Mouse (Mus musculus) thymus, adult 2 months (tissue): ENCODE measurements around the gene Metap1d. TPM values are rescaled to one million over a fixed set of nuclear protein-coding genes. Genes with fewer than 3 reads are reported as not detected.

Source experiments
- DNase-seq: peaks from one replicate; pipeline ENCODE4 v3.0.0; 2021
- H3K27ac ChIP-seq: fragments of 200-500 bp; 2 replicates; pipeline ENCODE4 v1.5.1; 2012; ENCODE audit warnings: low read length, control low read depth; ENCODE audit not compliant: control insufficient read depth, insufficient read depth
- H3K27me3 ChIP-seq: fragments of 200-500 bp; 2 replicates; pipeline ENCODE4 v1.6.1; 2012; ENCODE audit warnings: mild to moderate bottlenecking, low read length, moderate library complexity, mixed read lengths; ENCODE audit not compliant: control insufficient read depth, insufficient read depth
- H3K36me3 ChIP-seq: fragments of 200-500 bp; 2 replicates; pipeline ENCODE4 v1.6.1; 2012; ENCODE audit warnings: mild to moderate bottlenecking, low read length, moderate library complexity; ENCODE audit not compliant: control insufficient read depth, insufficient read depth
- H3K4me1 ChIP-seq: fragments of 200-500 bp; replicated peaks from 2 replicates; pipeline ENCODE4 v1.6.1; 2012; ENCODE audit warnings: low read length; ENCODE audit not compliant: control insufficient read depth, insufficient read depth
- H3K4me3 ChIP-seq: fragments of 200-500 bp; 2 replicates; pipeline ENCODE4 v1.5.1; 2012; ENCODE audit warnings: mild to moderate bottlenecking, low read length, control low read depth, moderate library complexity; ENCODE audit not compliant: control insufficient read depth, insufficient read depth
- CTCF ChIP-seq: fragments of 200-500 bp; IDR thresholded peaks from 2 replicates; pipeline ENCODE4 v1.5.1; 2012; ENCODE audit warnings: mild to moderate bottlenecking, control low read depth, low read length, moderate library complexity, borderline replicate concordance; ENCODE audit not compliant: control insufficient read depth, poor library complexity, insufficient read depth; ENCODE audit errors: extremely low read depth
- POLR2A ChIP-seq: fragments of 200-500 bp; IDR thresholded peaks from 2 replicates; pipeline ENCODE4 v1.6.1; 2012; ENCODE audit warnings: mild to moderate bottlenecking, low read length, control low read depth, moderate library complexity; ENCODE audit not compliant: control insufficient read depth, poor library complexity, insufficient read depth; ENCODE audit errors: extremely low read depth
- WGBS: fragments of 180-500 bp; shearing (Covaris S2); methylation state at CpG from one replicate; pipeline ENCODE4 v1.1.7; 2018; 5-methylcytosine and 5-hydroxymethylcytosine counted together
- polyA plus RNA-seq: library from polyadenylated mRNA; depleted of rRNA; stranded (reverse); fragments of >200 nt; gene quantifications from 2 replicates; pipeline ENCODE4 v1.2.3, GENCODE M21; 2012; rRNA removed

Metap1d gene
- polyA plus RNA-seq, 1 experiment = 25.5 TPM

DNA sequence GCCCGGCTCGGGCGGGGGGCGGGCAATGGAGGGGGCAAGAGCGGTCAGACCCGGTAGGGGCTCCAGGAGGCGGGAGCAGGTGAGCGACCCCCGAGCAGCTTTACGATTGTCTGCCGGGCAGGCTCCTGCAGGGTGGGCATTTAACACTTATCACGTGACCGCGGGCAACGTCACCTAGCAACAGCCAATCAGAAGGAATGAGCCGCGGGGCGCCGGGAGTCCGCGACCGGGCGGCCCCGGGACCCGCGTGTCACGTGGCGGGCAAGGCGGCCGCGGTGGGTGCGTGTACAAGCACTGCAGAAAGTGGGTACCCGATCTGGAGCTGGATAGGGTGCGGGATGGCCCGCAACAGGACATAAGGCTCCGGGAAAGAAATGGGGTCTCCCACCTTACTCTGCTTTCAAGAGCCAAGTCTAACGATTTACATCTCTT, 93.6 kb downstream of the Metap1d start, which contains the start of gene Dlx2:
Gene Dlx2 (minus strand): TSS at position 115 of the 432 bp plus-strand sequence.
- DNase-seq = peak; percentile 53
- H3K4me1 ChIP-seq = peaks cover 18% of the 10 kb centered on the region
- TF ChIP-seq CTCF = no peak
- TF ChIP-seq POLR2A = no peak

DNA sequence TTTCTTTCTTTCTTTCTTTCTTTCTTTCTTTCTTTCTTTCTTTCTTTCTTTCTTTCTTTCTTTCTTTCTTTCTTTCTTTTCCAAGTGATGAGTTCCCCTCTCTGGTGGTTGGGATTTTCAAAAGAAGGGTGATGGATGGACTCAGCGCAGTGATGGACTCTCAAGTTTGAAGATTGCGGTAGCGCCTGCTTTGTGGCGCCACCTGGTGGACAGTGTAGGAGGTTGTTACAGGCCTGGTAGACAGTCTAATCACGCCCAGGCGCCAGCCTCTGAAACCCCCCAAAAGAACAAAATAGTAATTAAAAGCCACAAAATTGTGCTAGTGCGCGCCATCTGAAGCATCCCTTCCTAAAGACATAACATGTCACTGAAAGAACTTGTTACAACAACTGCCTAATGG, 94.8 kb downstream of the Metap1d start:
- Histone ChIP-seq H3K27ac (no peak overlapping the region), H3K4me3 (no peak overlapping the region), H3K27me3 (peaks cover 50% of the 10 kb centered on the region), H3K36me3 (no peaks in the 10 kb centered on the region), H3K4me1 (peaks cover 18% of the 10 kb centered on the region)
- 4% methylated on average over 8 of the region's 8 CpGs for WGBS
- DNase-seq = peak; percentile 75
- peak; percentile 80; the same call in 1 of the 2 replicates for TF ChIP-seq CTCF
- TF ChIP-seq POLR2A = no peak

More for the DNA sequence above, 93.6 kb downstream of the Metap1d start, which contains the start of gene Dlx2:
- H3K27ac ChIP-seq = no peak within 1 kb of the TSS
- H3K36me3 ChIP-seq = no peaks in the 10 kb centered on the region
- peak within 1 kb of the TSS; percentile 26 for H3K4me3 ChIP-seq
- 2% methylated on average over 37 of the region's 37 CpGs for WGBS
- peaks cover 55% of the 10 kb centered on the region for H3K27me3 ChIP-seq

DNA sequence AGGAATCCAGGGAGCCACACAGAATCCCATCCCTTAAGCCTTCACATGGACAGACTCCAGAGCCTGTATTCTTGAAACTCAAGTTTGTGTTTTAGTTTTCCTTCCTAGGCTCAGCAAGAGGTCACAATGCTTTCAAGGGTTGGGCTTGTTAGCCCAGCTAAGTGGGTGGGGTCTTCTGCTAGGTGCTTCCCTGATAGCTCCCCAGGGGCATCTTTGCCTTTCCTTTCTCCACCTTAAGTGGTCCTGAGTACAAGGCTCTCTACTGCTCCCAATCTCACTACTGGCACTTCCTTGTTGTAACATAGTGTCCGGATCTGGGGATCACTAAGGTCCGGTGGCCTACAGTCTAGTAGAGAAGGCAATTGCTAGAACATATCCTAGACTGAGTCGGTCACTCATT, 97.3 kb downstream of the Metap1d start:
- TF ChIP-seq CTCF = no peak
- TF ChIP-seq POLR2A = no peak
- Histone ChIP-seq H3K4me1 (peaks cover 16% of the 10 kb centered on the region), H3K36me3 (no peaks in the 10 kb centered on the region), H3K27me3 (peaks cover 35% of the 10 kb centered on the region), H3K27ac (no peak overlapping the region), H3K4me3 (no peak overlapping the region)
- no peak for DNase-seq
- 35% methylated on average over 3 of the region's 3 CpGs for WGBS

DNA sequence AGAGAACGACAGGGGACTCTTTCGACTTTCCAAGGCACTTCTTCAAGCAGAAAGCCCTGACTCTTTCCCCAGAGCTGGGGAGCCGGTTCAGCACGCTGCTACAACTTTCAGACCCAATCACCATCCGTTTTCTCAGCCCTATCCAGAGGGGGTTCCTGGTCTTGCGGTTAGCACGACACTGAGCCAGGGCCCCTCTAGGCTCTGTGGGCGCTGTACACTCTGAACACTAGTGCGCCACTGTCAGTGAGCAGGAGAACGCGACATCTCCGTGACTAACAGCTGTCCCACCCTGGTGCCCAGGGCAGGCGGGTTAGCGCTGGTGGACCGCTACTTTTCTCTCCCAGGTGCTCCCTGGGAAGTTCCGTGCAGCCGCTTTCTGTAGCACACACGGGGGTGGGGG, 98.6 kb downstream of the Metap1d start:
- Histone ChIP-seq H3K27ac (no peak overlapping the region), H3K36me3 (no peaks in the 10 kb centered on the region), H3K27me3 (peaks cover 22% of the 10 kb centered on the region), H3K4me3 (no peak overlapping the region), H3K4me1 (peaks cover 2% of the 10 kb centered on the region)
- TF ChIP-seq POLR2A = no peak
- TF ChIP-seq CTCF = no peak
- no peak for DNase-seq
- WGBS = 1% methylated on average over 17 of the region's 18 CpGs

DNA sequence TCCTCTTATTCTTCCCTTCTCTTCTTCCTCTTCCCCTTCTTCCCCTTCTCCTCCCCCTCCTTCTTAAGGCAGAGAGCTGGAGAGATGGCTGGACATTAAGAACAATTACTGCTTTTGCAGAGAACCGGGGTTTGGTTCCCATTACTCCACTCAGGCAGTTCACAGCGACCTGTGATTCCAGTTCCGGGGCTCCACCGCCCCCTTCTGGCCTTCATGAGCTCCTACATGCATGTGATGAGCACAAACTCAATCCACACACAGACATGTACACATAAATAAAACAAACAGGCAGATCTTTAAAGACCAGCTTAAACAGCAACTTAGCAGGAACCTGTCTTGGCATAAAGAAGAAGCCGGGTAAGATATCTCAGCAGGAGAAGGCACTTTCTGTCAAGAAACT, 103.0 kb downstream of the Metap1d start:
- Histone ChIP-seq H3K4me1 (no peaks in the 10 kb centered on the region), H3K27ac (no peak overlapping the region), H3K36me3 (no peaks in the 10 kb centered on the region), H3K27me3 (peaks cover 11% of the 10 kb centered on the region; the same call in 1 of the 2 replicates), H3K4me3 (no peak overlapping the region)
- no peak for DNase-seq
- 72% methylated on average over 5 of the region's 5 CpGs for WGBS
- no peak for TF ChIP-seq POLR2A
- no peak for TF ChIP-seq CTCF

DNA sequence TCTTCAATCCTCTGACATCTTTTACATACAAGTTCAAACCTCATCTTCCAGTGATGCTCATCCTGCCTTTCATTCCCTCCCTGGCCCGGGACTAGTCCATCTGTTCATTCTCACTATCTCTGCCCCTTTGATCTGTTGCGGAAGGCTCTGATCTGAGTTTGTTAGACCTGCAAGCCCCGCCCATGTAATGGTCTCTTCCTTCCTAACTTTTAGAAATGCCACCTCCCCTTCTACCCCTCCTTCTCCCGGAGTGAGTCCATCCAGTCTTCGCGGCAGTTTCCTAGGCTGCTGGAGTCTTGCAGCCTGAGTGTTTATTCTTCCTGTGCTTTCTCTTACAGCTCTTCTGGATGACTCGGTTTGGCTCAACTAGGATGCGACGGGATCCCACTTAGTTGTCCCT, 113.4 kb downstream of the Metap1d start:
- TF ChIP-seq CTCF (no peak), POLR2A (no peak)

DNA sequence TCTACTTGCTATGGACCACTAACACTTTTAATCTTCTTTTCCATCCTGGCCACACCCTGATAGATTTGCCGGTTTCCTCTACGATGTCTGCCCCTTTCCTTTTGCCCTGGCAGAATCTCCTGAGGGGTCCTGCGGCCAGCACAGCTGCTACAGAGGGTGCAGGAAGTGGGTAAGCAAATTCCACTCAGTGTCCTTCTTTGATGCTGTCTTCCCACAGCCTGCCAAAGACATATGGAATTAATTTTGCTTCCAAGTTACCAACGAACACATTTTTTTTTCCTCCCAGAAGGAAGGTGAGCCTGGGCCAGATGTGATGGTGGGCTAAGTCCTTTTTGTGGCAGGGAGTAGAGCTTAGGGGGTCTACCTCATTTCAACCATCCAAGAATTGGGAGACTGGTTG, 120.7 kb downstream of the Metap1d start:
- 40% methylated on average over 4 of the region's 4 CpGs for WGBS
- Histone ChIP-seq H3K4me1 (no peaks in the 10 kb centered on the region), H3K27ac (no peak overlapping the region), H3K27me3 (no peaks in the 10 kb centered on the region), H3K4me3 (no peak overlapping the region), H3K36me3 (no peaks in the 10 kb centered on the region)
- TF ChIP-seq POLR2A (no peak), CTCF (no peak)
- DNase-seq = no peak

More for the DNA sequence above, 113.4 kb downstream of the Metap1d start:
- no peaks in the 10 kb centered on the region for H3K27me3 ChIP-seq
- WGBS = 85% methylated on average over 9 of the region's 9 CpGs
- H3K4me1 ChIP-seq = no peaks in the 10 kb centered on the region
- DNase-seq = no peak
- no peaks in the 10 kb centered on the region for H3K36me3 ChIP-seq
- no peak overlapping the region for H3K4me3 ChIP-seq
- H3K27ac ChIP-seq = no peak overlapping the region

Other genes with a start within 250 kb of the Metap1d start
- gene Dync1i2, start 241.6 kb upstream of the Metap1d start, polyA plus RNA-seq = 22.8 and 26.2 TPM in 2 replicates
- gene Slc25a12, start 85.5 kb upstream of the Metap1d start, polyA plus RNA-seq = 52.2 and 52.9 TPM in 2 replicates
- 12.3 and 12.9 TPM in 2 replicates for gene Hat1, start 64.3 kb upstream of the Metap1d start, polyA plus RNA-seq
- gene Dlx1, start 74.8 kb downstream of the Metap1d start, polyA plus RNA-seq = 0.78 and 0.99 TPM in 2 replicates
- gene Dlx2, start 93.5 kb downstream of the Metap1d start, polyA plus RNA-seq = 0.12 and 0.17 TPM in 2 replicates